Mouse (Mus musculus): ENCODE results near the gene Siae.

Gene Siae

DNA sequence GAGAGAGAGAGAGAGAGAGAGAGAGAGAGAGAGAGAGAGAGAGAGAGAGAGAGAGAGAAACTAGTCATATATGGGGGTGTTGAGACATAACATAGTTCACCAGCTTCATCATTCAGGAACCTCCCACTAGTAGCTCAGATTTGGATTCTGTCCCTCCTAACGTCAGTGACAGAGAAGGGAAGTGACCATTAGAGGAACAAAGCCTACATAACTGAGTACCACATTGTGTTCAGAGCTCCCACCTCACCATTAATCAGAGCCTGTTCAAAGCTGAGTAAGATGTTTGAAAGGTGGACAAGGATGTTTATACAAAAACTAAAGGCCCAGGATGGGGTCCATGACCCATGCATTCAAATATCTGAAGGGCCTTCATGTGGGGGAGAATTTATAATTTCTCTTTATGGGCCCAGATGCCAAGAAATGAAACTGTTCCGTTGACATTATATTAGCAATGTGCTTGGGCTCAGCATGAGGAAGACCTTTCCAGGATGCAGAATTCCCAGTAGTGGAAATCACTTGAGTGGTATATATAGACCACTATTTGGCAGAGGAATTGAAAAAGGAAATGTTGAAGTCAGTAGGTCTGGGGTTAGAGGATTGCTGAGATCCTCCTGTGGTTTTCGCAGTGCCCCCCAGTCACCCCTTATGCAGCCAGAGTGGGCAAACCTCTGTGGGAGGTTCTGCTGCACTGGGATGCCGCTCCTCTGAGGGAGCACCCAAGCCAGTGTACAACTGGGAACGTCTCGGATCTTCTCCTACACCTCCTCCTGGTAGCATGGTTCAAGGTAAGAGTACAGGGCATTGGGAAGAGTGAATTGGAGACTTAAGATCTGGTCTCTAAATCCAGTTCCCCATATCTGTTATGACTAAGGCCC lies 14.6 kb upstream of the Siae start:
- DNase-seq (ENCODE audit: low read depth in 2 of 2, low spot score in 2 of 2): no peak

DNA sequence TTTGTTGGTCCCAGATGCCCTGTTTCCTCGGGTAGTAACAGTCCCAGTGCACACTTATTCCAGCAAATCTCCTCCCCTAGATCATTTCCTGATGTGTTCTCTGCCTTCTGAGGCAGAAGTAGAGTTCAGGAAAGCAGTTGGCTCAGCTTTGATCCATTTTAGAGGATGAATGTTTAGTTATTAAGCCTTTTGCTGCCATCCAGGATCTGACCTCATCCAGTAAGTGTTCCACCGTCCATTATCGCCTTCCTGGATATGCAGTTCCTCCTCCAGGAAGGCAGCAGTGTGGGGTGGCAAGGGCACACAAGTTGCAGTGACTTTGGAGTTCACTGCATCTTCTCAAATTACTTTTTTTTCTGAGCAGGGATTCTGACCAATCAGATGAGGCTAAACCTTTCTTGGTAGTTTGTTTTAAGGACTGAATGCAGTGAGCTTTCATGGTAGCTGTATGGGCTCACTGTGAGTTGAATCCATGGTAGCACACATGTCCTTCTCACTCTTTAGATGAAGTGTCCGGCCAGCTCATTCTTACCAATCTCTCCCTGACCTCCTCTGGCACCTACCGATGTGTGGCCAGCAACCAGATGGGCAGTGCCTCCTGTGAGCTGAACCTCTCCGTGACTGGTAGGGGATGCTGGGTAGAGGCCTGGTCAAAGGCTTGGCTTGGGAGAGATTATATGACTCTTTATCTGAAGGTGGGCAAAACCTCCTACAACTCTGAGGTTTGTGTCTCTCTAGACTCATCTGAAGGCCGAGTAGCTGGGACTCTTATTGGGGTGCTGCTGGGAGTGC lies 13.5 kb upstream of the Siae start:
- DNase-seq (ENCODE audit: low read depth in 2 of 2, low spot score in 2 of 2): no peak

DNA sequence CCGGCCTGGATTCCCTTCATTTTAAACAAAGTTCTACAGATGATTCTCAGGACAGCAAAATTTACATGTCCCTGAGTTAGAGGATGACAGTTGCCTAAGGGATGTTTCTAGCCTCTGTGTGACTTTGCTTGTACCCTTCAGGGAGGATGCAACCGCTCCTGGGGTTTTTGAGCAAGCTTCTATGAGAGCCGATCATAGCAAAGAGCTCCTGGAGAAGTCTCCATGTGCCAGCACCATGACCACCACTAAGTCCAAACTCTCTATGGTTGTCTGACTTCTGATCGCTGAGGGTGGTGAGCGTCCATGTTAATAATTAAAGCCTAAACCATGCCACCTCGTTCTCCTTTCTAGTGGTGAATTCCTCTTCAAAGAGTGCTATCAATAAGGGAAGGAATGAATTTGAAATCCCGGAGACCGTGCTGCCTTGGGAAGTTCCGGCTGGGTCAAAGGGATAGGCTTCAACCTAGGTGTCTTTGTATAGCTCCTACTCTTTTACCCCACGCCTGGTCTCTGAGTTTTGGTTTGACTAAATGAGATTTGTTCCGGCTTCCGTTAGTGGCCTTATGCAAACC lies 11.5 kb upstream of the Siae start:
- DNase-seq (ENCODE audit: low read depth in 2 of 2, low spot score in 2 of 2): no peak

DNA sequence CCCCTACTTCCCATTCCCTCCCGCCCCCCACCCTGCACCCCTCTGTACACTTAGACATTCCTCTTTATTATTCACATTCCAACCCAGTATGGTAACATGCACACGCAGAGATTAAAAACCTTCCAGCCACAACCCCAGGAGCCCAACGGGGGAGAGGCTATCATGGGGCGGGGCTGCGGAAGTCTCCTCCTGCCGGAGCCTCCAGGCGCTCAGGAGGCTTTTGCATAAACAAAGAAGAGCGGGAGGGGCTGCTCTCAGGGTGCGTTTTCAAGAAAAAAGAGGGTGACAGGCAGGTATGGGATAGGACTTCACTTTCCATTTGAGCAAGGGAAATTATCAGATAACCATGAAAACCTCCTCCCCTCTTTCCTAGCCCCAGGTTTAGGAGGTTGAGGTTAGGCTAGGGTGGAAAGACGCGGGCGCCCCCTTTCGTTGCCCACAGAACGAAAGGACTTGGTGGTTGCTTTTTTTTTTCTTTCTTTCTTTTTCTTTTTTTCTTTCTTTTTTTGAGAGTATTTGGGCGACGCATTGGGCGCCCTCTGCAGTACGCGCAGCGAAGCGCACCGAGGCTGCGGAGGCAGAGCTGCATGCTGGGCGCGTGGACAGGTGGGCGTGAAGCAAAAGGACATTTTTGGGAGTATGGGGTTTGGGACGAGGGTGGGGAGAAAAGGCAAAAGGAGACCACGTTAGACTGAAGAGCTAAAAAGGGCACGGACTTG lies 10.9 kb upstream of the Siae start:
- DNase-seq (ENCODE audit: low read depth in 2 of 2, low spot score in 2 of 2): peak in 1 of 2 experiments; percentile 60

DNA sequence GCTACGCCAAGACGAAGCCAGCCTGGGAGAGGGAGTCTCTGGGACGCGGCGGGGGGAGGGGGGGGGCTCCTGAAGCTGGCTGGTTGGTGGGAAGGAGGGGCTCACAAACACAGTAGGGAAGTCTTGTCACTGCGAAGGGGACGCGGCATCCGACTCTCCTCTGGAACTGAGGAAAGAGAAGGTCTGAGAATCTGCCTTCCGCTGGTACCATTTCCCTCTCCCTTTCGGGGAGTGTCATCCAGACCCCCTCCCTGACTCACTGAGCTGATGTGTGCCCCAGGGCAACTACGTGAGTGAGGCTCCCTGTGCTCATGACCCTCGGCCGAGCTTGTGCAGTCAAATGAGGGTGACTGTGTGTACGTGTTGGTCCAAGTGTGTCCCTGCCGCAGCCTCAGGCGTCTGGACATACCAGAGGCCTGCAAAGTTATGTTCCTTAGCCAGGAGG lies 10.3 kb upstream of the Siae start:
- no peak for DNase-seq (ENCODE audit: low read depth in 2 of 2, low spot score in 2 of 2)

DNA sequence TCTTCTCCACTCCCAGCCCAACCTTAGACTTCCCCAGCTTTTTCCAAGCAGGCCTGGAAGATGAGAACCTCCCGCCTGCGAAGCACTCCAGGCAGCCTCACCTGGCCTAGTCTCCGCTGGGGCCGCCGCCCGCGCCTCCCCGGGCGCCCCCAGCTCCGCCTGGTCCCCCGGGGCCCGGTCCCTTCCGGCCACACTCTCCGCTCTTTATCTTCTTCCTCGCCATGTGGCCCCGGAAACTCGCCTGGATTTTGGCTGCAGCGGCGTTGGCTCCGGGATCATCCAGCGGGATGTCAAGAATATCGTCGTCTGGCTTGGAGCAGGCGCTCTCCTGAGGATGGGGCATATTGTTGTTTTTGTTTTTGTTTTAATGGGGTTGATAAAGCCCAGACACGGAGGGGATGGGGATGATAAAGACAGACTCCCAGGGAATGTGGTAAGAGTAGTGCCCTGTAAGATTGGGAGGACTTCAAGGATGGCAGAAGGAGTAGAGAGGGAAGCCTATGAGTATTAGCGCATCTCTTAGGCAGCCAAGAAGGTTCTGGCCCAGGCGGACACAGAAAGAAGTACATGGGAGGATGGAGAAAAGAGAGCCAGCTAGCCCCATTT lies 9.5 kb upstream of the Siae start:
- DNase-seq (ENCODE audit: low read depth in 2 of 2, low spot score in 2 of 2): no peak

DNA sequence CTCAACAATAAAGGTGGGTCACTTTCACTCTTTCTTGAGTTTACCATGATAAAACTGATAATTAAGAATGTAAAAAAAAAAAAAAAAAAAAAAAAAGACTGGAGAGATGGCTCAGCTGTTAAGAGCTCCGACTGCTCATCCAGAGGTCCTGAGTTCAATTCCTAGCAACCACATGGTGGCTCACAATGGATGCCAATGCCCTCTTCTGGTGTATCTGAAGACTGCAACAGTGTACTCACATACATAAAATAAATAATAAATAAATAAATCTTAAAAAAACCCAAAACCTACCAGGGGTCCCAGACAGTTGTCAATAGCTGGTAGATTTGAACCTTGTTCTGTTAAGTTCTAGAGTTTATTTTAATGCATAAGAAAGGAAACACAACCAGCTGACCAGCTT lies 8.6 kb upstream of the Siae start:
- DNase-seq (ENCODE audit: low read depth in 2 of 2, low spot score in 2 of 2): no peak

DNA sequence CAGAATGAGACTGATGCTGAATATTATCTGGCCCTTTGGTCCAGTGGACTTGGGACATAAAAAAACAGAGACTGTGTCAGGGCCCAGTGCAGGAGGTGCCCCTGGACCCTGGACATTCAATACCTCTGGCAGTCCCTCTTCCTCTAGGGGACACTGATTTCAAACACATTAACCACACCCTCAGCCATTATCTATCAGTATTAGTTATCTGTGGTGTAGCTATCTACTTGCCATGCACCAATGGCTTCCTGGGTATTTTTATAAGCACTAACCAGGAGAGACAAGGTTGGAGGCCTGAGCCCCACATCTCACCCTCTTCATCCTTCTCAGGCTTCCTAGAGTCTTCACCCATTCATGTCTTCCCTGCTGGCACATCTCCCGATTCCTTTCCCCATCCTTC lies 5.1 kb upstream of the Siae start:
- DNase-seq (ENCODE audit: low read depth in 2 of 2, low spot score in 2 of 2): no peak

DNA sequence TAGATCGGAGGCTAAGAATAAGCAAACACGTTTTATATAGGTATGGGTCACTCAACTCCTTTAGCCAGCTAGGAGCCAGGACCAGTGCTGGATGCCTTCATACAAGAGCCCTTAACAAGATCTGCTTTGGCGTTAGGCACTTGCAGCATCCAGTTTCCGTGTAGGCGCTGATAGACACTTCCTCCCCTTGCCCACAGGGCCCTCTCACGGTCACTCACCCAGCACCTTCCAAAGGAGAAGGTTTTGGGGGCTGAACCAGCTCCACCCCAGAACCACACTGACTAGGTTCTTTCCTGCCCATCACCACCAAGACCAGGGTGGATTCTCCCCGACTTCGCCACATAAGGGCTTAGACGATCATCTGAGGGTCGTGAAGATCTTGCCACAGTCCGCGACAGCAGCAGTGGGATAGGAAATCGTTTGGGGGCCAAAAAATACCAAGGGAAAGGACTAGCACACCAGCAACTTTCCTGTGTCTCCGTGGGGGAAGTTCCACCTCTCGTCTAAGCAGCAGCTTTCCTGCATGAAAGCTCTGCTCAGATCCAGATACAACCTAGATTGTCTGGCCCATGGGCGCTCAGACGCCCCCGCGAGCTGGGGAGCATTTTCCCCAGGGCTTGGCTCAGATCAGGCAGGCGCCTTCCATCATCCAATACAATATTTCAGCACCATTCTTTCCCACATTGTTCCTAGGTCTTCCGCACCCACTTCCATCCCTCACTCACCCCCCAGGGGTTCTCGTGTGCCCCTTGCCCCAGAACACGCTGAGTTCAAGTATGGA lies 3.6 kb upstream of the Siae start:
- DNase-seq (ENCODE audit: low read depth in 2 of 2, low spot score in 2 of 2): no peak

DNA sequence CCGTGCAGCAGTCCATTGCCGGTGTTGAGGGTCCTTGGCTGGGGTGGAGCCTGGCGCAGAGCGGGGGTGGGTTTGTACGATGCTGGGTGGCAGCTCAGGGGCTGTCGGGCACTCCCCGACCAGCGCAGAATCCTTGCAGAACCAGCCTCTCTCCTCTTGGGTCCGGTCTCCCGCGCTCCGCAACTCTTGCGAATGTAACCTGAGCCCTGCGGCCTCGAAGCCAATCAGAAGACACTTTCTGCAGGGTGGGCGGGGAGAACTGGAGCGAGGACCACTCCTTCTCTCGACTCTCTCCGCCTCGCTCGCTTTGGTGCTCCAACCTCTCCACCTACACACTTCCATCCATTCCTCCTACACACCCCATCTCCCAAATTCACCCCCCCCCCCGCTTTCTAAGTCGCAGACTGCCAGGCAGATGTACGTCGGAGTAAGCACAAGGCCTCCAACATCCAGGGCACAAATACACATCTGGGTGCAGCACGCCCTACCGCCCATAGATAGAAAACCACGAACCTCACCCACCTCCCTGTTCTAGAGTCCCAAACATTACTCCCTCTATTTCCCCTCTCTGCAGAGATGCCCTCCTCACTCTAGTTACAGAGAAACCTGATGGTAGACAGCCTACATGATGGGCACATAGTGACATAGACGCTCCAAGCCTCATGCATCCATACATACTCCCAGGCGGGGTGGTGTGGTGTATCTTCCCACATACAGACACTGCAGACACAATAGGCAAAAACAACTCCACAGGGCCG lies 2.8 kb upstream of the Siae start, which contains the start of gene Nrgn:
TSS of gene Nrgn (minus strand) at position 369 of the 758 bp plus-strand sequence.
- no peak for DNase-seq (ENCODE audit: low read depth in 2 of 2, low spot score in 2 of 2)

DNA sequence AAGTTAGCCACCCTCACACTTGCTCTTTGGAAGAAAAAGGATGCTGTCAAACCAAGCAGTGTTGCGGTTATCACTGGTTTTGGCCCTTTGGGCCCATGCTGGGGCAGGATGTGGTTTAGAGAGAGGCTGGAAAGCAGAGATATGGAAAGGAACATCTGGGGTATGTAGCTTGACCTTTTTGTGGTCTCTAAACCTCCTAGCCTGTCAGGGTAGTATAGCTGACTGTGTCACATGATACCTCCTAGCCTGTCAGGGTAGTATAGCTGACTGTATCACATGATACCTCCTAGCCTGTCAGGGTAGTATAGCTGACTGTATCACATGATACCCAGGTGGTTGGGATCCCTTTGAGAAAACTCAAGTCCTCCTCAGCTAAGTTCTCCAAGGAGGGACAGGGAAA lies 1.2 kb upstream of the Siae start:
- DNase-seq (ENCODE audit: low read depth in 2 of 2, low spot score in 2 of 2): no peak

DNA sequence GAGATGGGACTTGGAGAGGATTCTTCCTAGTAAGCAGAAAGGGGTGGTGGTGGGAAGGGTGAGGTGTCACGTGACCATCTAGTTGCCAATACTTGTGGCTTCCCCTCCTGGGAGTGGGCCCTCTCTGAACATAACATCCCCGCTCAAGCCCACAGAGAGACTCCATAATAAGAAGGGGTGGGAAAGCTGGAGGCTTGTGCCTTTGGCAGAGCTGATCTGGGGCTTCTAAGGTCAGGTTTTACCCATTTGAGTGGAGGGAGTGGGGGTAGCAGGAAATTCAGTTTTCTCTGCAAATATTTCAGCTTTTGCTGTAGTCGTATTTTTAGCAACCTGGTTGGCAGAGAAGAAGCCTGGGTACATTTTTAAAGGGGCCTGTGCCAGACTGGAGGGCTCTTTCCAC lies 868 bp downstream of the Siae start:
- no peak for DNase-seq (ENCODE audit: low read depth in 2 of 2, low spot score in 2 of 2)

DNA sequence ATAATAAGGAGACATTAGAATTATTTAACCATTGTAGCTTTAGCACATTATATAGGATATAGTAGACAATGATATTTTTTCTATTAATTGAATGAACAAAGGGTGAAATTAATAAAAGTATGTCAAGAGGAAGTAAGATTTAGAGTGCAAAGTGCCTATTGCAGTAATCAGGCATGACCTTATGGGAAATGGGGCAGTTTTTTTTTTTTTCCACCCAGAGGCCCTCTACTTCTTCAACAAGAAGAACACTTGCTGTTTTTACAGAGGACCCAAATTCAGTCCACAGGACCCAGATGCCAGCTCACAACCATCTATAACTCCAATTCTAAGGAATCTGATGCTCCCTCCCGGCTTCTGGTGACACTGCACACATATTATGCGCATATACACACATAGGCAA lies 5.1 kb downstream of the Siae start:
- no peak for DNase-seq (ENCODE audit: low read depth in 2 of 2, low spot score in 2 of 2)

DNA sequence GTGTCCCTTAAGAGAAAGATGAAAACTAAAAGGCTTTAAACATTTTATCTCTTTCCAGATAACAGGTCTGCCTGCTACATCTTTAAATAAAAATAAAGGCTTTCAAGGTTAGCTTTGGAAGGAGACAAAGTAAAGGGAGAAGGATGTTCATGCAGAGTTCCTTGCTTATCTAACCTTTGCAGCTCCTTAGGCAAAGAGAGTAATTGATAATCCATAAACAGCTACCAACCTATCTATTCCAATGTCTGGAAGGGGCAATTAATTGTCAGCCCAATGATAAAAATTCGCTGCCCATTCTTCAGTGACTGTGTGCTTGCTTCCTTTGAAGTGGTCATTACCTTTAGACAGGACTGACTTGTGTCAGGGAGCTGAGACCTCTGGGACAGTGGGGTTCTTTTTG lies 8.3 kb downstream of the Siae start:
- no peak for DNase-seq (ENCODE audit: low read depth in 2 of 2, low spot score in 2 of 2)

DNA sequence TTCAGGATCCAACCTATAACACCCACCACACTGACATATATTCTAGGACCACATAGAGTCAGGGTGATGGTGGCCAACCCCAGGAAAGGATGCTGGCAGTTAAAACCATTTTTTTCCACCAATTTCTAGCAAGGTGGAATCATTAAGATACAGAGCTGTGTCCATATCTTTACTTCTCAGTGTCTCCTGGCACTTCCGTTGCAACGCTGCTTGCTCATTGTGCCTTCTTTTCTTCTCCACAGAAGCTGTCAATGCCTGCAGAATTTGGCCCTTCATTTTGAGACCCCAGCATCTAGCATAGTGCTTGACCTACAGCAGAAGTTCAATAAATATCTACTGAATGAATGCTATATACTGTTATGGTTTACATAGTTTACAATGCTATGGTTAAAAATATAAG lies 11.5 kb downstream of the Siae start:
- DNase-seq (ENCODE audit: low read depth in 2 of 2, low spot score in 2 of 2): no peak

DNA sequence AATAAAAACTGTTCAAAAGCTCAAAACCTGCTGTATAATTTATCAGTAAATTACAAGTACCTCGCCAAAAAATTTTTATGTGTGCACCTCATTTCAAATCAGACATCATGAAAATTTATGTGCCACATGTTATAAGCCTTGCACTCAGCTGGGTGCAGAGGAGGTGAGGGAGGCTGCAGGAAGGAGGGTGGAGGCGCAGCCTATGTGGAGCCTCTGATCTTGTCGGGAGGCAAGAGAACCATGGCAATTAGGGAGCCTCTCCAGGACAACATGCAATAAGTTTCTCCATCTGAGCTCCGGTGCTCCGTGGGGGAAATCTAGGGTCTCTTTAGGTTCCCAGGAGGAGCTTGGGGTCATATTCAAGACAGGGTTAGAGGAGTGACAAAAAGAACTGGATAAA lies 12.0 kb downstream of the Siae start:
- no peak for DNase-seq (ENCODE audit: low read depth in 2 of 2, low spot score in 2 of 2)

DNA sequence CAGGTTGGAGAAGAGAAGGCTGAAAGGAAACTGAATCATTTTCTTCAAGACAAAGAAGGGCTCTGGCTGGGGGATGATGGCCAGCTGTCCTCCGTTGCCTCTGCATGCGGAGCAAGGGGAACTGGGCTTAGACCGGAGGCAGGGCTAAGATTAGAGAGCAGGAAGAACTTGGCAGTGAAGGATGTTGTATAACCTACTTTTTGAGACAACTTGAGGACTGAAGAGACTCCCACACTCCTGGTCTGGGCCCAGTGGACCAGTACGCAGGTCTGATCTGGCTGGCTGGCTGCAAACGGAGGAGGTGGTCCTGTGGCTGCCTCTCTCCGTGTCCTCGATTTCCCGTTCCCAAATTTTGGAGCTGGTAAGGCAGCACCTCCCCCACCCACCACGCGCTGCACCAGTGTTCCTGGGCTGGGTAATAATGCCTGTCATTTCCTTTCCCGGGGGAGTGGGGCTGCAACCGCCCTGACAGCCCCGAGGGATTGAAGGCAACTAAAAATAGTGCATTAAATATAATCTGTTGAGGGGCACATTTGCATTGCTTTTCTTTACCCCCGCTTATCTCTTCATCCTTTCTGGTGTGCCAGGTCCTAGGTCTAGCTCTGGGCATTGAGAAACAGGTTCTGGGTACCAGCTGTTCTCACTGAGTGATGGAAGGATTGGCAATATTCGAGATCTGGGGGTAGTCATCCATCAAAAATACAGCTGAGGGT lies 12.6 kb downstream of the Siae start:
- no peak for DNase-seq (ENCODE audit: low read depth in 2 of 2, low spot score in 2 of 2)

DNA sequence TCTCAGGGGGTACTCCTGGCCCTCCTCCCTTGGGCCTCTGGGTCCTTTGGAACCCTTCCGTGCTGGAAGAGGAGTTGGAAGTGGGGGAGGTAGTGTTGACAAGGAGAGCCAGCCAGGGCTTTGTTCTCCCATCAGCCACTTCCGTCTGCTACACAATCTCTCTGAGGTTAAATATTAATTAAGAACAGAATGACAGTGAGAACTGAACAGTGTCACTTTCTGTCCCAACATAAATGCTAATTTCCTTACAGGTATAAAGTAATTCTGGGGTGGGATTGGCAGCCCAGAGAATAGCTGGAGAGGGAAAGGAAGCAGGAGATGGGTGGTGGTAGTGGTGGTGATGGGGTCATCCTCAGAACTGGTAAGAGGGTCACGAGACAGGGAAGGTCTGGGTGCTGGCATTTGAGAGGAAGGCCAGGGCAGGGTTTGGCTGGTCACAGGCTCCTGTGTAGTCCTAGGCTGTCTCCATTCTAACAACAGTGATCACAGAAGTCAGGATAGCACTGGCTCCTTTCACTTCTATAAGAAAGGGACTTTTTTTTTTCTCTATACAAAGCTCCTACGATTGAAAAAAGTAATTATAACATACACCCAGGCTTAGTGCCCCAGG lies 13.2 kb downstream of the Siae start:
- no peak for DNase-seq (ENCODE audit: low read depth in 2 of 2, low spot score in 2 of 2)

All from CD8-positive naive resting alpha-beta T cell, adult 2 months (primary cell).